Mouse (Mus musculus) kidney, adult 11 months (tissue): Measurements from ENCODE around the gene Gm21119.
"Not testable (repeated sequence)": the region's sequence is repeated elsewhere in the genome, so short reads cannot be mapped to it uniquely, and the experiment has no call there.

Experiments
- DNase-seq: peaks from one replicate; pipeline ENCODE4 v3.0.0; 2022

Gene Gm21119

DNA sequence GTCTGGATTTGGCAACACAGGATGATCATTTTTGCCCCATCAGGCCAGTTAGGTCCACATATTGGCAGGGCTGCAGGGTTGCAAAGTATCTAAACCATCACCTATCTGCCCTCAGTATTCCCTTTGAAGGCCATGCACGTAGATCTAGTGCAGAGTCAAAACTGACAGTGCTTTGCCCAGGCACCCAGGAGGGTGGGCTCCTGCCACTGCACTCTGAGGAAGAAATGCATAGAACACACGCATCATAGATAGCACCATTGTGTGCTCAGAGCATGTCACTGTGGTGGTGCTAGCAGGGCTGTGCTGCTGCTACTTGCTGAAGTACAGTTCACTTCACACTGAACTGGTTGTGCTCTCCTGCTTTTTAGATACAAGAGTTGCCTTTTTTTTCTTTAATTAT, at the start of gene Gm21119:
Gene Gm21119, plus strand, starts transcription at position 301 of the 400 bp plus-strand sequence.
- DNase-seq = not testable (repeated sequence)

DNA sequence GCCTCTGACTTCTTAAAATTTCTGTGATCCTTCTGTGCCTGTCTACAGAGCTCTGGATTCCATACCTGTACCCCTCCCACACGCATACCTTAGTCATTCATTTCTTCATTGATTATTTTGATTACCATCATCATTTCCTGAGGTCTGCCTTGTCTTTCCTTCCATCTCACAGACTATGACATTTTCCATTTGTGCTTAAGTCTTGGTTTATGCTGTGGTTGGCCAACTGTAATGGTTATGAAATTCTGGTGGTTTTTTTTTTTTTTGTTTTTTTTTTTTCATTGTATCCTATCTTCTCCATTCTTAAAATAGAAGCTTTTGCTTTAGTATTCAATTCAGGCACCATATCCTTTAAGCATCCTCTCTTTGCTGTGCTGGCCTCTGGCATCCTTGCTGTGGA, 48.0 kb upstream of the Gm21119 start:
- DNase-seq = not testable (repeated sequence)

GRCm38 (mm10) chr8:20581081-20581480, 33.6 kb upstream of the Gm21119 start:
- DNase-seq = not testable (repeated sequence)

DNA sequence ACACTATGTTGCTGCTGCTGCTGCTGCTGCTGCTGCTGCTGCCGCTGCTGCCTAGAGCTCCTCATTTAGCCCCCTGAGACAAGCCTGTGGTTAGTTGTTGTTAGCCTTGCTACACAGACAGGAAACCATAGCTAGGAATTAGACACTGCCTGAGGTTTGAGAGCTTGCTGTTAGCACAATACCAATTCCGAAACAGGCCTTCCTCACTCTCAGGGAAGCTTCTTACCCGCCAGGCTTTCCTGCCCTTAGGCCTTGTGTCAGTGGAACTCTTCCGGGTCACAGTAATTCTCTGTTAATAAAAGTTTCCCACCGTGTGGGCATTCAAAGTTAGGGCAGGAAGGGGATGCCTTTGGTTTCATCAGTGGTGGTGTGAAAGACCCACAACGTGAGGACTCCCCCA, 31.9 kb upstream of the Gm21119 start:
- DNase-seq = not testable (repeated sequence)

GRCm38 (mm10) chr8:20588268-20589177, 26.2 kb upstream of the Gm21119 start:
- DNase-seq = peak; percentile 50

DNA sequence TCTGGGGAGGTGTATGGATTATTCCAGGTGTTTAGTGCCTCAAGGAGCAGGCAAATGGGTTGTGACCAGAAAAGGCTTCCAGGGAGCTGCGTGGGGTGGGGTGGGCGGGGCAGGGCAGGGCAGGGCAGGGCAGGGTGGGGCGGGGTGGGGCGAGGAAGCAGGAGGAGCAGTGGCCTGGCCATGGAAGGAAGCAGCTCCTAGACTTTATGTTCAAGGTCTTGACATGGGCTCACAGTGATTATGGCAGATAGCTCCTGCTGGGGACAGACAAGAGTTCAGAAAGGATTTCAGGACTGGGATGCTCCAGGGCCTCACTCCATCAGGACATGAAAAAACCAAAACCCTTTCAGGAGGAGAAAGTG, 25.6 kb upstream of the Gm21119 start:
- DNase-seq = peak; percentile 28

DNA sequence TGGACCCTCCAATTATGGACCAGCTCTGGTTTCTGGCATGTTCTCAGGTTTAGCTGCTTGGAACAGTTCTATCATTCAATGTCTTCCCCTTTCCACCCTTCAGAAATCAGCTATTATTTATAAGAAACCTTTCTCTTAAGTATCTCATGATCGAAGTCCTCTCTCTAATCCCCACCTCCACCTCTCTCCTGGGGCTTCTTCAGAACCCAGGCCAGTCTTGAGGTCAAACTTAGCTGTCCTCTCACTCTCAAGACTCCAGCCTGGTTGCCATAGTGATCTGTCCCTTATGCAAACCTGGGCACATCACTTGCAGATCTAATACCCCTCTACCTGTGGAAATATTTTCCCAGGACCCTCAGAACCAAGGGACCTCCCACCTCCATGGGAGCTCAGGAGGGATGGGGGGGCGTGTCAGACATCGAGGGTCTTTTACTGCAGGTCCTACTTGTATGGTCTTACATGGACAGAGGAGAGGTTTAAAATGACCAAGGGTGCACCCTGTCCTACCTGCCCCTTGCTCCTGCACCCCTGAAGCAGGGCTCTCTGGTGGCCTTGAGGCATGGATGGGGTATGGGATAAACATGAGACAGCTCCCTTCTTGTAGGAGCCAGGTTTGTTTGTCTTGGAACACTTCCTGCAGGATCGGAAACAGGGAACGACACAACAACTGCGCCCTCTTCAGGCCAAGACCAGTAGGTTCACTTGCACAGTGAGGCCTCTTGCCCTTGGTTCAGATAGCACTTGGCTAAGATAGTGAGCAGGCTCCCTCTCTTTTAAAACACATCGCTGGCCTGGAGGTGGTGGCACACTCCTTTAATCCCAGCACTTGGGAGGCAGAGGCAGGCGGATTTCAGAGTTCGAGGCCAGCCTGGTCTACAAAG, 24.4 kb upstream of the Gm21119 start:
- peak; percentile 64 for DNase-seq

DNA sequence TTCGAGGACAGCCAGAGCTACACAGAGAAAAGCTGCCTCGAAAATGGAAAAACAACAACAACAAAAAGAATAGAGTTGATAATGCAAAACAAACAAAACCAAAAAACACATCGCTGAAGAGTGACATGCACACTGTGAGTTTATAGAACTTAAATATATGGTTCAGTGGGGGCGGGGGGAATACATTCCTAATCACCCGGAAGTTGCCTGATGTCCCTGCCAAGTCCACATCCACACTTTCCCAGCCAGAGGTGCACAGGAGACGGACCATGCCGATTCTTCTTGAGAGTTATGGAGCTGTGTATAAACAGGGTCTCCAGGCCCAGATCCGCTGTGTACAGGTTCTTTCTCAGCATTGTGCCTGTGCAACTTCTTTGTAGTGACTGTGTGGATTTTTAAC, 23.7 kb upstream of the Gm21119 start:
- DNase-seq = not testable (repeated sequence)

GRCm38 (mm10) chr8:20592732-20593272, 21.9 kb upstream of the Gm21119 start:
- peak; percentile 81 for DNase-seq

- peak; percentile 76 for DNase-seq
These were observed 20.9 kb upstream of the Gm21119 start for GRCm38 (mm10) chr8:20593841-20594240.

- DNase-seq = peak; percentile 19
These were observed 18.5 kb upstream of the Gm21119 start for GRCm38 (mm10) chr8:20596081-20596841.

DNA sequence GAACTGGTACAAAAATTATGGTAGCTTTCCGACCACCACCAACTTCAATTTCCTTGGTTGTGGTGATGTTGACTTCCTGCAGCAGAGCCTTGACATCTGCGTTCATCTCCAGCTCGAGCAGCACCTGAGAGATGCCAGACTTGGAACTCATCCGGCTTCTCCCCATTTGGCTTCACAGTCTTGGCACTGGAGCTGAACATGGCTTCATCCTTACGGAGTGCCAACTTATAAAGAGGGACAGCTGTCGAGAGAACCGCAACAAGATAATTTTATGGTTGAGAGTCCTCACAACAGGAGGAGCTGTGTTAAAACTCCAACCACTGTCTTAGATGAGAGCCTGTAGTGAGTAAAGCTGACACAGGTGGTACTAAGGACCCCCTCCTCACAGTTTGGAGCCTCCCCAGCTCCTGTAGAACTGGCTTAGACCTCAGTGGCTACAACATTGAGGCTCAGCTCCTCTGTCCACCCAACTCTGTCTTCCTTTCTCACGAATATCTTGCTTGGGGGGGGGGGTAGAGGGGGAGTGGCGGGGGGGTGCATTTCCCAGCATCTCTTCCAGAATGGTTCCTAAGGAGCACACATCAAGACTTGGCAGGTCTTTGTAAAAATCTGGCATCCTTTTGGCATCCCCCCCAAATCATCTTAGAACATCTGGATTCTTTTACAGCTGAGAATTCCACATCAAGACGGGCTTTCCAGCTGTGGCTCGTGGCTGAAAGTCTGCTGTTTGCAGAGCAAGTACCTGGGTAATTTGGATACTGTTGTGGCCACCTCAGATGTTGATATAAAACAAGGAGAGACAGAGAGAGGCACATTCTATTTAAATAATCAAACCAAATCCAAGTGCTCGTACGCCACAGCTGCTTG, 17.6 kb upstream of the Gm21119 start:
- DNase-seq = peak; percentile 62

DNA sequence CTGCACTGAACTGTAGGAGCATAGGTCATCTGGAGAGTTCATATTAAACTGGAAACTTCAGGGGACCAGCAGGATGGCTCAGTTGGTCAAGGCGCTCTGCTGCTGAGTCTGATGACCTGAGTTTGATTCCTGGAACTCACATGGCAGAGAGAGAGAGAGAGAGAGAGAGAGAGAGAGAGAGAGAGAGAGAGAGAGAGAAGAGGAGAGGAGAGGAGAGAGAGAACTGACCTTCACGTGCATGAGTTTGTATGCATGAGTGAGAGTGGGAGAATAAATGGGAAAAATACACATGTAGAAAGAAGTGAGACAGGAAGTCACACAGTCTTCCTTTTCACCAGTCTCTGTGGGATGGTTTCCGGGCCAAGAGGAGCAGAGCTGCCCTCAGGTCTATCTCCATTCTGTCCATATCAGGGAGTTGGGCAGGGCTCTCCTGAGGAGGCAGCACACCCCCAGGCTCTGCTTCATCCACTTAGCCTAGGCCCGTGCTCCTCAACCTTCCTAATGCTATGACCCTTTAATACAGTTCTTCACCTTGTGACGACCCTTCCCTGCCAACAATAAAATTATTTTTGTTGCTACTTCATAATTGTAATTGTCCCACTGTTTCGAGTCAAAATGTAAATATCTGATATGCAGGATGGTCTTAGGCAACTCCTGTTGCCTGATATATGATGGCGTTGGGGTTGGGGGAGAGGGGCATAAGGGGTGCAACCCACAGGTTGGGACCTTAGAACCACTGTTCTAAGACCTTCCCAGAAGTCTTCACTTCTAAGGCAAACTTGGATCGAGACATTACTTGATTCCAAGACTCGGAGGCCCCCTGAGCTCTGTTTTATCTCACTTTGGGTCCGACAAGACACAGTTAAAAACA, 16.2 kb upstream of the Gm21119 start:
- DNase-seq = peak; percentile 9

GRCm38 (mm10) chr8:20599350-20599749, 15.4 kb upstream of the Gm21119 start:
- not testable (repeated sequence) for DNase-seq

GRCm38 (mm10) chr8:20610856-20611255, 3.9 kb upstream of the Gm21119 start:
- peak; percentile 19 for DNase-seq

DNA sequence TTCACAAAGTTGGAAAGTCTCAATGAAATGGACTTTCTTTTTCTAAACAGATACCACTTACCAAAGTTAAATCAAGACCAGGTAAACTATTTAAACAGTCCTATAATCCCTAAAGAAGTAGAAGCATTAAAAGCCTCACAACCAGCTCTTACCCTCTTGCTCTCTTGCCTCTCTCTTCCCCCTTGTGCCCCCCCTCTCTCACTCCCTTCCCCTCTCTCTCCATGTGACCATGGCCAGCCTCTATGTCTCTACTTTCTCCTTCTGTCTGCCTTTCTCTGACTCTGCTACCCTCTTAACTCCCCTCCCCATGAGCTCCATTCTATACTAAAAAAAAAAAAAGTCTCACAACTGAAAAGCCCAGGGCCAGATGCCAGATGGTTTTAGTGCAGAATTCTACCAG, 2.0 kb upstream of the Gm21119 start:
- not testable (repeated sequence) for DNase-seq

- peak; percentile 2 for DNase-seq
These were observed 16.0 kb downstream of the Gm21119 start for GRCm38 (mm10) chr8:20630766-20631165.

GRCm38 (mm10) chr8:20637931-20638330, 23.2 kb downstream of the Gm21119 start:
- peak; percentile 3 for DNase-seq

GRCm38 (mm10) chr8:20643536-20643935, 28.8 kb downstream of the Gm21119 start:
- not testable (repeated sequence) for DNase-seq

- peak; percentile 1 for DNase-seq
These were observed 38.3 kb downstream of the Gm21119 start for GRCm38 (mm10) chr8:20652976-20653375.
